Mouse (Mus musculus) urinary bladder, adult 18-20 months (tissue): ENCODE measurements around the gene Taok3.

Source experiments
- DNase-seq, 2 experiments: peaks; one replicate each; pipeline ENCODE4 v3.0.0; 2022; ENCODE audit warnings: low spot score in 2 of 2, mixed read lengths in 2 of 2

The Taok3 gene

DNA sequence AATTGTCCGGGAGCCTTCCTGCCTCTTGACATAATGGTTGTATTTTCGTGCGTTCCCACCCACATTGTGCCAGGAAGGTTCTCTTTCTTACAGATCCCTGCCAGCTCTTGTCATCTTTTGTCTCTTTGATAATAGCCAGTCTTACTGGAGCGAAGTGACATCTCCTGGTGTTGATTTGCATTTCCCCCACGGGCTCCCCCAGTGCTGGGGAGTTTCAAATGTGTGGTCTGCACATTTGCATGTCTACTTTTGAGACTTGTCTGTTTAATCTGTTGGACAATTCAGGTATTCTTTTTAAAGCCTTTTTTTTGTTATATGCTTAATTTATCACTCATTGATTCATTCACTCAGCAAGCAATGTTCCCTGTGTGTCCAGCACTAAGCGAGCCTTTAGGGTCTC lies 58.1 kb downstream of the Taok3 start:
- no peak for DNase-seq

DNA sequence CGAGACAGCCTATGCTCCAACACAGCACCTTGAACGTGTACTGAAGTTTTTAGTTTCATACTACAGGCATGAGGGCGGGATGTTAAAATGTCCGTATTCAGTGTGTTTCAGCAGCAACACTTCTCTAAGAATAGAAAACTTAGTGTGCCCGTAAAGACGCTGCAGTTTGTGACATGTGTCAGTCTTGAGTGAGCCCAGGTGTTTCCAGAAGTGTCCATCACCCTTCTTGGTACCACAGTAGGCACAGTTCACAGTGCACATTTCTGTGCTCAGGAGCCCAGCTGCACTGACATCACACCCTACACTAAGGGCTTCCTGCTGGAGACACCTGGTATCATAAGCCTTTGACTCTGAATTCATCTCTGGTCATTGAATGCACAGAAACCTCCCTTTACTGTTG lies 58.6 kb downstream of the Taok3 start:
- no peak for DNase-seq

DNA sequence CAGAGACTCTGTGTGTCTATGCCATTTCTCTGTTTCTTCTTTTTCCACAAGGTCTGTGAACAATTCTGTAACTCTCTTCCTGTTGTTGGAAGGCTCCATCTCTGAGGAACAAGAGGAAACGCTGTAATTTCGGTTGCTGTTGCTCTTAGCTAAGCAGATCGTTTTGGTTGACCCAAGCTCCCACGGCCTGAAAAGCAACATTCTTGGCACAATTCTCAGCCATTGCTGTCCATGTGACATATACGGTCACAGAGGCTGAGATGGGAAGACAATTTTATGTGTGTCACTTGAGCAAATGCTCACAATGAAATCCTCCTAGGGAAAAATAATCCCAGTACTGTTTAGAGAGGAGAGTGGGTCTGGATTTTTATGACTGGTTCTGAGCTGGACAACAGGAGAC lies 62.0 kb downstream of the Taok3 start:
- DNase-seq, result no peak

DNA sequence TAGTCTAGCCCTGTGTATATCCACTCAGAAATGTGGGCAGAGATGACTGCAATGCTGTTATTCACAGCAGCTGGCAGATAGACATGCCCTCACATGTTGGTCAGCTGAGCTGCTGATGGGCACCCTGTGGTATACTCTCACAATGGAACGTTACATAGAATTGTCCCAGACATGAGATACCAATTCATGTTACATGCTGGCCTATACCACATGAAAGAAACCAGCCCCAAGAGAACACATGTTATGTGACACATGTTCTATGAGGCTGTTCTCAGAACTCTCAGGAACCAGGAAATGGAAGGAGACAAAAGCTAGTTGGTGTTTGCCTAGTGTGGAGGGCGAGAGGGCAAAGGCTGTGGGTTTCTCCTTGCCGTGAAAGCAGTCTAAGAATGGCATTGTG lies 62.5 kb downstream of the Taok3 start:
- no peak for DNase-seq

DNA sequence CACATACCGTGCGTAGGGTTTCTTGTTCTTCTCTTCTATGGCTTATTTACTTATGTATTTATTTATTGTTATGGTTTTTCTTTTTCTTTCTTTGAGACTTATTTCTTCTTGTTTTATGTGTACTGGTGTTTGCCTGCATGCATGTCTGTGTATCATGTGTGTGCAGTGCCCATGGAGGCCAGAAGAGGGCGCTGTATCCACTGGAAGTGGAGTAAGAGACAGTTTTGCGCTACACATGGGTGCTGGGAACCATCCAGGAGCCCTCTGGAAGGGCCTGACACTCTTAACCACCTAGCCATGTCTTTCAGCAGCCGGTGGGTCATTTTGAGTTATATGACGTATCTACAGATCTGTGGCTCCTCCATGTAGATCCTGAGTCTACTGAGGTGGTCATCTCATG lies 64.9 kb downstream of the Taok3 start:
- DNase-seq, result no peak

DNA sequence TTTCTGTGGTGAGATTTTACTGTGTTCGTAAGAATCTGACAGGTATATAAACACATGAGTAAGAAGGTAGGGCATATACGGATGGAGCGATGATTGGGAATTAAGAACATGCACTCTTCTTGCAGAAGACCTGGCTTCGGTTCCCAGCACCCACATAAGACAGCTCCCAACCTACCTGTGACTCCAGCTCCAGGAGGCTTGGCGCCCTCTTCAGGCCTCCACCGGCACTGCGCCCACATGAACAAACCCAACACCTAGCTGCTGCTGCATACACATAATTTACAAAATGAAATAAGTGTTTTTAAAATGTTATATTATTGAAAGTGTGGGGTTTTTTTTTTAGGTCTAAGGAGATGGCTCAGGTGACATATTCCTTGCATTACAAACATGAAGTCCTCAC lies 65.7 kb downstream of the Taok3 start:
- DNase-seq, result no peak

DNA sequence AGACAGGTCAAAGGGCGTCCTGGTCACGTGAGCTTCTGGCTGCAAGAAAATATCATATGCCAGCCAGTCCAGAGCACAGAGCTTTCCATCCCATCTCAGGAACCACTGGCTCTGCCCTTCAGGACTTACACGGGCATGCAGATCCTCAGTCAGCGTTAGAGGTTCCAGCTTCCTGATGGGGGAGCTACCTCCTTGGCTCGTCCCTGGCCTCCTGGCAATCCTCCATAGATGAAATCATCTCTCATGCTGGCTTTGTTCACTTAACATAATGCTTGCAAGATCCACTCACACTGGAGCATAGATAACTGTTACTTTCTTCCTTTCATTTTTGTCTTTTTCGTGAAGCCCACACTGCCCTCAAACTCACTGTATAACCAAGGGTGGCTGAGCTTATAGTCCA lies 72.1 kb downstream of the Taok3 start:
- no peak for DNase-seq

DNA sequence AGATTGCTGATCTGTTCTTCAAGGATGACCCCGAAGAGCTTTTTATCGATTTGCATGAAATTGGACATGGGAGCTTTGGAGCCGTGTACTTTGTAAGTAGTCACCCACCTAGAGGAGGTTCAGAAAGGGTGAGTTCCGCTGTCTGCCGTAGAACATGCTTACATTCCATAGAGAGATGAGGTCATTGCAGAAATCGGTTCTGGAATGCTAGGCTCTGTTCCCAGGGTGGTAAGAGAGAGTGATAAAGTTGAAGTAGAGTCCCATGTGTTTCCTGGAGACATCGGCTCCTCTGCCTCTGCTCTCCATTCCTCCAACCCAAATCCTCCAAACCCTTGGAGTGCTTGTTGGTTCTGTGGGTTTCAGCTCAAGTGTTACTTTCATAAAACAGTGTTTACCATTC lies 73.8 kb downstream of the Taok3 start:
- no peak for DNase-seq

DNA sequence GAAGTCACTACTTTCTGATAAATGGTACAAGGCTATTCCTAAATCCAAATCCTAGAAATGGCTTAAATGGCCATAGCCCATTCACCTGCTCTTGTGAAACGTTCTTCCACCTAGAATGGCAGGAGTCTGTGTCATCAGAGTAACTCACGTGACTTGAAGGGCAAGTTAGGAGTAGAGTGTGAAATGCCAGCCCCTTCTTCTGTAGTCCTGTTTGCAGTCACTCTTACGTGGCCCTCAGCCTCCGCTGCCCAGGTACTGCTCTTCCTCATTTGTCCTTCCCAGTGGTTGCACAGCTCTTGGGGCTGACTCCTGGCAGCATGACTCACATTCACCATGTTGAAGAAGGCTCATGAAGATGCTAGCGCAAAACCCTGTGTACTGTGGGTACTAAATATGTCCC lies 74.7 kb downstream of the Taok3 start:
- DNase-seq, result no peak

DNA sequence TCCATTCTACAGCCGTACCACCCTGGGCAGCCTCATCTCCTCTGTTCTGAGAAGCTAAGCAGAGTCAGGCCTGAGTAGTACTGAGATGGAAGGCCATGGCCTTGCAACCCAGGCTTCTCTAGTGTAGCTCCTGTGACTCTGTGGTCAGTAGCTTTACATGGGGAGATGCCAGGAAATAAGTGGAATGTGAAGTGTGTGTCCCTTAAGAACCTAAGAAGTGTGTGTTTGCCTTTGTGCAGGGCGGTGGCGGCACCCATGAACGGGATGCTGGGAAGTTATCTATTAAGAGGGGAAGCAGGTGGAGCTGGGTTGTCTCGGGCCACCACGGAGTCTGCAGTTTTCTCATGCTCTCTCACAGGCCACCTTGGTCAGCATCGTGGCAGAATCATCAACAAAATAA lies 76.6 kb downstream of the Taok3 start:
- DNase-seq, result no peak

DNA sequence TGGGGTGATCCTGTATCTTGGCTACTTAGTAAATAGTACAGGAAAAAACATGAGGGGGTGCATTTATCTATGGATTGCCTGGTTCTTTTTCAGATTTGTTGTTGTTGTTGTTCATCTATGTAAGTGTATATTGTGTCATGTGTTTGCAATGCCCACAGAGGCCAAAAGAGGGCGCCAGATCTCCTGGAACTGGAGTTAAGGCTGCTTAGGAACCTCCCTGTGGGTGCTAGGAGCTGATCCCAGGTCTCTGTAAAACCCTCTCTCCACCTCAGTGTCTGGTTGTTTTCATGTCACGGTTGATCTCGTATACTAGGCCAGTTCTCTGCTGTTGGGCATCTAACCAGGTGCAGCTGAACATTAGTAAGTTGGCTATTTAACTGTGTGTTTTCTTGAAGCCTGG lies 78.5 kb downstream of the Taok3 start:
- DNase-seq, result no peak

DNA sequence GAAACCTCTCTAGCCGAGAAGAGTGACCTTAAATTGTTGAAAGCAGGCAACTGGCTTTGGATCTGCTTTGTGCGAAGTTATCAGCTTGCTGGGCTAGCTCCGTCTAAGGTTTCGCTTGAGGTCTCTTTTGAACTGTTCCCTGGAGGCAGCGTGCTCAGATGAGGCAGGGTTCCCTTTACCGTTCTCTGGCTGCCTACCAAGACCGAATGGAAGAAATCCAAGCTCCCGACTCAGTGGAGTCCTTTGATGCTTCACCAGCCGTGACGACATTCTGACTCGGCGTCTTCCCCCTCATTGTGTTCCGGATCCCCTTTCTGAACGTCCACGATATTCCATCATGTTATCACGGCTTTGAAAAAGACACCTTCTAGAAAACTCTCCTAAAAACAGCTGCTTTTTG lies 87.4 kb downstream of the Taok3 start:
- no peak for DNase-seq

DNA sequence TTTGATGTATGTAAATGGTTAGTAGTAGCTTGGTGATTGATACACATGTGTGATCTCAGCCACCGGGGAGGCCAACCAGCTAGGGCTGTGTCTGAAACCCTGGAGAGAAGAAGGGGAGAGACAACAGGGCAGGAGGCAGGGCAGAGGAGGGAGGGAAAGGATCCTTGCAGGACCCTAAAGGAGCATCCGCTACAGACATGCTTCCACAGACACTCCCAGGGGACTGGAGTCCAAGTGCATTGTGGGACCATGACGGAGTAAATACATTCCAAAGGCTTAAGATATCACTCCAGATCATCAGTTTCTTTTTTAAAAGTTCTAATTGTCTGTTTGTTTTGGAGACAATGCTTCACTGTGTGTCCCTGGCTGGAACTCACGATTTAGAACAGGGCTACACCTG lies 94.1 kb downstream of the Taok3 start:
- DNase-seq, result no peak

DNA sequence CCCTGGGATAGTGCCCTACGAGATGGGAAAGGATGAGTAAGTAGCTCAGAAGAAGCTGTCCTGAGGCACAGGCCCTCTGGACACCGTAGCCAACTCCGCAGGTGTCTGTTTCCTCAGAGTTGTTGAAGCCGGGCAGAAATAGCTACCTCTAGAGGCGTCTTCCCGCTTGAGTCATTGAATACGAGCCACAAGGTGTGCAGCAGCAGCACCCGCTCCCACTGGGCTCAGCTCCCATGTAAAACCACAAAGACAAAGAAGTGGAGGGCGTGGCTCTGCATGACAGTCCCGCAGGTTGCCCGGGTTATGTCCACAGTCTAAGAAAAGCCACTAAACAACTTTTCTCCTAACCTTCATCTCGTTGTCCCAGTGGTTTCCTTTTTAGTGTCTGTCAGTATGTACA lies 111.1 kb downstream of the Taok3 start:
- DNase-seq, result peak; percentile 21 to 34

DNA sequence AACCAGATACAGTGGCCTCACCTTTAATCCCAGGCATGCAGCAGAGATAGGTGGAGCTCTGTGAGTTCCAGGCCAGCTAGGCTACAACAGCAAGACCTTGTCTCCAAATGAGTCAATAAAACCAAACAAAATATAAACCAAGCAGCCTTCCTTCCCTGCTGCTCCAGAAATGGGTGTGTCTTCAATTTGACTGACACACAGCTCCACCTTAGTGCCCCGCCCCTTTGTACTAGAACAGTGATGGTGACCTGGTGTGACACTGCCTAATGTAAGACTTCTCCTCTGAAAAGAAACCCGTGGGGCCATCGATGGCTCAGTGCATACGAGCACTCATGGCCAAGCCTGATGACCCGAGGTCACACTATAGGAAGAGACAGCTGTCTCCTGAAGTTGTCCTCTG lies 116.6 kb downstream of the Taok3 start:
- DNase-seq, result no peak

DNA sequence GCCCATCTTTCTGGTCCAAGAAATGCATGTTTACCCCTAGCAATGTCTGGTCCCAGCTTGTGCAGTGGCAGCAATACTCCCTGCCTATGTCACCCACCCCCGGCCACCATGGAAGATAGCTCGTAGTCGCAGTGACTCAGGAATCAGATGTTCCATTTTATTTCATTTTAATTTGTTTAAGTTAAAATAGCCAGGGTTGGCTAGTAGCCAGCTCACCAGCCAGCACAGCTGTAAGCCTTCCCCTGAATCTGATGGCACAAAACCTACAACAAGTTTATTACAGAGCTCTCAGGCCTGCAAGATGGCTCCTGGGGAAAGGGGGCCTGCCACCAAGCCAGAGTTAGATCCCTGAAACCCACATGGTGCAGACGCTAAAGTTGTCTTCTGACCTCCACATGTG lies 119.2 kb downstream of the Taok3 start:
- no peak for DNase-seq

DNA sequence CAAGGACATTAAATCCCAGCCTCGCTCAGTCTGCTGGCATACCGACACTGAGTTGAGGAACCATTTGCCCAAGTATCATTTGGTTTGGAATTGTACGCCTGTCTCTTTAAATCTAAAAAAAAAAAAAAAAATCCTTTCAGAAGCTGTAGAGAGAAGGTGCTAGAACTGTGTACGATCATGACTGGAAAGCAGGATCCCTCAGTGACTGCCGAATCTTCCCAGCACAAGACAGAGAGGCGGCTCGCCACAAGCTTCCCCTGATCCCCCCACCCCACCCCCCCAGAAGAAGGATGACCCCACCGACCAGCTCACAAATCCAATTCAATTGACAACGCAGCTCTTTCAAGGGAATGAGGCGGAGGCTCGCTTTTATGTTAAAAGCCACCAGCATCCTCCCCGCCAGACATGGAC lies 120.4 kb downstream of the Taok3 start:
- DNase-seq, result no peak

DNA sequence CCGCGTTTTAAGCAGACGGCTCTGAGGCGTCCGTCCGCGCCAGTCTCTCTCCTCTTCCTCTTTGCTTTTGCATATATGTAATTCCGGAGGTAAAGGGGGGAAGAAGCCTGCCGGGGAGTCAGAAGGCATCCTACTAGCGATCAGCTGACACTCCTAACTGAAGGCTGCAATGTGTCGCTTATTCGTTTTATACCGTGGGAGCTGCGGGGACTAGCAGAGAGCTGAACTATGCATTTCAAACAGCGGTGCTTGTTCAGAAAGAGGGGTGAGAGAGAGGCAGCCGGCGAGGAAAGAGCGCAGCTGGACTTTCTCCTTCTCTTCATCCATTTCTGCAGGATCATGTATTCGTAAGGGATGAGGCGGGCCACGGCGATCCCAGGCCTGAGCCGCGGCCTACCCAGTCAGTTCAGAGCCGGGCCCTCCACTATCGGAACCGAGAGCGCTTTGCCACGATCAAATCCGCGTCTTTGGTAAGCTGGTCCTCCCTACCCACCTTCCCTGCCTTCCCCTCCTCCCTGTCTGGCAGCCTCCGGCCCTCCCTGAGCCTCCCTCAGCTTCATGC lies 120.9 kb downstream of the Taok3 start:
- DNase-seq, result no peak

DNA sequence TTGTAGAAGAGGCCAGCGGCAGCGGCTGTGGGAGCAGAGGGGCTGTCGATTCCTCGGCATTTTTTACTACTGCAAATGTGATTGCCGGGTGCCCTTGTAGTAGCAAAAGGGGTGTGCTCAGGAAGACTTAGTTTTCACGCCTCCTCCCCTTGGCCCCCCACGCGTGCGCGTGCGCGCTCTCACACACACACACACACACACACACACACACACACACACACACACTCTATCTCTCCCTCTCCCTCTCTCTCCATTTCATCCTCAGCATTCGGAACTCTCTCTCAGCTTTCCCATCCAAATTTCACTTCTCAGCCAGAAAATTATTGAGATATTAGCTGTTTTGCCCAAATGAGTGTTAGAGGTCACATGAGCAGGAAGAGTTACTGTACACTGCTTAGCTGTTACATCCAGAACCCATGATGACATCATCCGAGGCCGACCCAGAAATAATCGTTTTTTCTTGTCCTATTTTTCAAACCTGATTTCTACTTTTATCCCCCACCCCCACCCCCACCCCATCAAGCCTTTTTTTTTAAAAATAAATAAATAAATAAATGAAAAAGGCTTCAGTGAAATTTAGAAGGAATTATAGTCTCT lies 122.1 kb downstream of the Taok3 start:
- DNase-seq, result no peak

DNA sequence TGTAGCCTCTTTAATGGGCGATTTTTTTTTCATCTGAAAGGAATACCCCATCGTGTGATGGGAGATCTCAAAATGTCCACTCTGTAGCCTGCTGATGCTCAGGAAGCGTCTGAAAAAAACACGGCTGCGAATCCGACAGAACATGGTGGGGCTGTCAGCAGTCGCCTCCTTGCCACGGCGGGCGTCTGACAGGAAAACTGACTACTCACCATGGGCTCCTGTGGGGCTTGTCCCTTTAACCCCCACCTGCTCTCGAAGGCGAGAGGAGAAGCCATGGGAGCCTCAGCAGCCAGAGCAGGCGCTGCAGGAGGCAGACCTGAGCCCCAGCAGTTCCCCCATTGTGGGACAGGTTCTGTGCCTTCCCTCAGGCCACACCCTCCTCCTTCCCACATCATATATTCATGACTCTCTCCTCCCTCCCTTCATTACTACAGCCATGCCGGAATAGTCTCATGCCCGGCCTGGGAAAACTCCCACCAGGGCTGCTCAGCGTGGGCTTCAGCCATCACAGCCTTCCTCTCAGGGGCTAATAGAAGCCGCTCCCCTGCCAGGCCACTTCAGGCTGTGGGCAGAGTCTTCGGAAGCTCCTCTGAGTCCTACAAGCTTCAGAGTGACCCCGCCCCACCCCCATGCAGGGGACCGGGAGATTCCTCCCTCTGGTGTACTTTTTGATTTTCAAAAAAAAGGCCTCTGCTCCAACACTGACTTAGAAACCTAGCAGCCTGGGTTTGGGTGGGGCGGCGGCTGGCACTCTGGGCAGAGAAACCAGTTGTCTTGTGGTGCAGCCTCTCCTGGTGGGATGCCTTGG lies 122.9 kb downstream of the Taok3 start:
- DNase-seq, result no peak

DNA sequence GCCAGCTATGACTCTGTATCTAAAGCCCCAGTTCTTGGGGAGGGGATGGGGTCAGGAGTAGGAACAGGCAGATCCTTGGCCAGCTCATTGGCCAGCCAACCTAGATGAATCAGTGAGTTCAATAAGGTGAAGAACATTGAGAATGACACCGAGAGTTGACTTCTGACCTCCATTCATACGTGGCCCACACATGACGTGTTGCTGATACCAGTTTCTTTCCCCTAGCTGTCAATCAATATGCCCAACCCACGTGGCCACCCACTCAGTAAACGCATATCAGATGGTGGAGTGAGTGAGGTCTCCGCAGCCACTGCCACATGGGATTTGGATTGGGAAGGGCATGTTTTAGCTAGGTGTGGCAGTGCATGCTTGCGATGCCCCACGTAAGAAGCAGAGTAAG lies 125.2 kb downstream of the Taok3 start:
- DNase-seq, result no peak

DNA sequence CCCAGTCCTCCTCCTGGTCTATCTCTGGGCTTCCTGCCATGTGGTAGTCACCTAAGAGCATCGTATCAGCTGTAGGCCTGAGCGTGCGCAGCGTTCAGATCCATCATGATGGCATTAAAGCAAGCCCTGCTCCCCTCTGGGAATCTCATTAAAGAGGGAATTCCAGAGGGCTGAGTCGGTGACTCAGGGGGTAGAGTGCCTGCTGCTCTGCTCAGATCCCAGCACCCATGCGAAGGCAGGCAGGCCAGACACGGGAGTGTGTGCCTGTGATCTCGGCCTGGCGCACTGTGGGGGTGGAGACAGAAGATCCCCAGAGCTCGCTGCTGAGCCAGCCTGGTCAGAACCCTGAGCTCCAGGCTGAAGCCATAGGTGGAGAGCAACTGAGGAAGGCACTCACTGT lies 128.4 kb downstream of the Taok3 start:
- DNase-seq, result no peak

DNA sequence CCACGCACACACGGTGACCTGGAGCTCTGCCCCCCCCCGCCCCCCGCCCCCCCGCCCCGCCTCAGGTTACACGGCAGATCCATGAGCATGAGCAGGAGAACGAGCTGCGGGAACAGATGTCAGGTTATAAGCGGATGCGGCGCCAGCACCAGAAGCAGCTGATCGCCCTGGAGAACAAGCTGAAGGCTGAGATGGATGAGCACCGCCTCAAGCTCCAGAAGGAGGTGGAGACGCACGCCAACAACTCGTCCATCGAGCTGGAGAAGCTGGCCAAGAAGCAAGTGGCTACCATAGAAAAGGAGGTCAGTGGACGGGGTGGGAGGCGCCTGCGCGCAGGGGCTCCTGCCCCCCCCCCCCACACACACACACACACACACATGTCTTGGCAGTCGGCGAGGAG lies 130.9 kb downstream of the Taok3 start:
- no peak for DNase-seq

DNA sequence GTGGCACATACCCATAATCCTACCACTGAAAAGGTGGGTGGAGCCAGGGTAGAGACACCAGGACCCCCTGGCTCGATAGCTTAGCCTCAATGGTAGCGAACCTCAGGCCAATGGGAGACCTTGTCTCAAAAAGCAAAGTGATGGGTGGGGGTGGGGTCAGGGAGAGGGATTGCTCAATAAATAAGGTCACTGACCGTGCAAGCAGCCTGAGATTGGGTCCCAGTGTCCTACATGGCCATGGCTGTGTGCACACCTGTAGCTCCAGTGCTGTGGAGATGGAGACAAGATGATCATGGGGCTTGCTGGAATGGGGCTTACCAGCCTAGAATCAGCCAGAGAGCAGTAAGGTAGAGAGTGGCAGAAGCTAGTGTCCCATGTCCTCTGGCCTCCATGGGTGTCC lies 131.8 kb downstream of the Taok3 start:
- DNase-seq, result no peak
